Mouse (Mus musculus): Measurements from ENCODE around the gene Armc12. TPM values are rescaled to one million over a fixed set of nuclear protein-coding genes. Genes with fewer than 3 reads are reported as not detected.
A peak's percentile ranks its signal among the peaks of the same experiment; 100 is the strongest.

Armc12 gene
- total and polyA plus RNA-seq, 3 experiments: 0.33 TPM; not detected in 2

GRCm38 (mm10) chr17:28518615-28519071 lies 12.0 kb upstream of the Armc12 start:
- Histone ChIP-seq H3K4me3 (peak overlapping the region; percentile 71), H3K79me2 (replicated peaks; ENCODE audit: control insufficient read depth, insufficient read depth, low read length) (no peaks in the 10 kb centered on the region), H3K27me3 (ENCODE audit: control insufficient read depth, insufficient read depth, low read length) (no peaks in the 10 kb centered on the region), H3K36me3 (ENCODE audit: control insufficient read depth, insufficient read depth, low read length) (no peaks in the 10 kb centered on the region), H3K4me1 (ENCODE audit: control insufficient read depth, insufficient read depth, low read length) (peaks cover 23% of the 10 kb centered on the region), H3K27ac (peak overlapping the region; percentile 97), H3K9ac (ENCODE audit: low read depth, low read length) (peak overlapping the region; percentile 85)
- intact Hi-C loops (cut with DNase I): no loop called here
- 28% methylated on average over 8 of the region's 8 CpGs for WGBS
- peak; percentile 64 to 75 for DNase-seq
- TF ChIP-seq EP300 (IDR thresholded peaks at IDR 0.05; ENCODE audit: insufficient read depth, low read depth, low read length): no peak
- peak; percentile 38; the same call in 1 of the 2 replicates for TF ChIP-seq POLR2A (IDR thresholded peaks at IDR 0.05; ENCODE audit: insufficient read depth, low read depth, low read length)

GRCm38 (mm10) chr17:28519827-28520226 lies 10.8 kb upstream of the Armc12 start:
- Histone ChIP-seq H3K36me3 (ENCODE audit: control insufficient read depth, insufficient read depth, low read length) (no peaks in the 10 kb centered on the region), H3K4me1 (ENCODE audit: control insufficient read depth, insufficient read depth, low read length) (peaks cover 19% of the 10 kb centered on the region), H3K79me2 (replicated peaks; ENCODE audit: control insufficient read depth, insufficient read depth, low read length) (no peaks in the 10 kb centered on the region), H3K4me3 (no peak overlapping the region), H3K27me3 (ENCODE audit: control insufficient read depth, insufficient read depth, low read length) (no peaks in the 10 kb centered on the region), H3K9ac (ENCODE audit: low read depth, low read length) (no peak overlapping the region), H3K27ac (peak overlapping the region; percentile 9; the same call in 1 of the 2 replicates)
- intact Hi-C loops (cut with DNase I): loop anchor here (10.0 kb wide), 2 partner anchors 55 to 315 kb away; partner anchors contain the start of gene Def6
- TF ChIP-seq CTCF (IDR thresholded peaks at IDR 0.05) (peak; percentile 73), POLR2A (IDR thresholded peaks at IDR 0.05; ENCODE audit: insufficient read depth, low read depth, low read length) (no peak), EP300 (IDR thresholded peaks at IDR 0.05; ENCODE audit: insufficient read depth, low read depth, low read length) (no peak)
- WGBS: 85% methylated on average over 3 of the region's 3 CpGs
- DNase-seq: no peak

GRCm38 (mm10) chr17:28520561-28520960 lies 10.0 kb upstream of the Armc12 start:
- WGBS: 96% methylated on average over 4 of the region's 4 CpGs
- intact Hi-C loops (cut with DNase I): loop anchor here (10.0 kb wide), 2 partner anchors 56 to 316 kb away; partner anchors contain the start of gene Def6
- no peaks in the 10 kb centered on the region for H3K36me3 ChIP-seq (ENCODE audit: control insufficient read depth, insufficient read depth, low read length)
- H3K9ac ChIP-seq (ENCODE audit: low read depth, low read length): no peak overlapping the region
- no peaks in the 10 kb centered on the region for H3K27me3 ChIP-seq (ENCODE audit: control insufficient read depth, insufficient read depth, low read length)
- no peak for TF ChIP-seq CTCF (IDR thresholded peaks at IDR 0.05)
- no peak for TF ChIP-seq POLR2A (IDR thresholded peaks at IDR 0.05; ENCODE audit: insufficient read depth, low read depth, low read length)
- no peak for TF ChIP-seq EP300 (IDR thresholded peaks at IDR 0.05; ENCODE audit: insufficient read depth, low read depth, low read length)
- no peak for DNase-seq
- no peak overlapping the region for H3K27ac ChIP-seq
- no peaks in the 10 kb centered on the region for H3K79me2 ChIP-seq (replicated peaks; ENCODE audit: control insufficient read depth, insufficient read depth, low read length)
- peaks cover 15% of the 10 kb centered on the region for H3K4me1 ChIP-seq (ENCODE audit: control insufficient read depth, insufficient read depth, low read length)
- no peak overlapping the region for H3K4me3 ChIP-seq

GRCm38 (mm10) chr17:28521071-28521726 lies 9.4 kb upstream of the Armc12 start:
- Histone ChIP-seq H3K9ac (ENCODE audit: low read depth, low read length) (no peak overlapping the region), H3K4me1 (ENCODE audit: control insufficient read depth, insufficient read depth, low read length) (peaks cover 11% of the 10 kb centered on the region), H3K27ac (no peak overlapping the region), H3K4me3 (no peak overlapping the region), H3K79me2 (replicated peaks; ENCODE audit: control insufficient read depth, insufficient read depth, low read length) (no peaks in the 10 kb centered on the region), H3K36me3 (ENCODE audit: control insufficient read depth, insufficient read depth, low read length) (no peaks in the 10 kb centered on the region), H3K27me3 (ENCODE audit: control insufficient read depth, insufficient read depth, low read length) (no peaks in the 10 kb centered on the region)
- TF ChIP-seq CTCF (IDR thresholded peaks at IDR 0.05): no peak
- TF ChIP-seq EP300 (IDR thresholded peaks at IDR 0.05; ENCODE audit: insufficient read depth, low read depth, low read length): no peak
- TF ChIP-seq POLR2A (IDR thresholded peaks at IDR 0.05; ENCODE audit: insufficient read depth, low read depth, low read length): no peak
- DNase-seq: no peak
- intact Hi-C loops (cut with DNase I): loop anchor here (10.0 kb wide), 2 partner anchors 56 to 316 kb away; partner anchors contain the start of gene Def6
- WGBS: 80% methylated on average over 5 of the region's 5 CpGs

GRCm38 (mm10) chr17:28521920-28522319 lies 8.7 kb upstream of the Armc12 start:
- H3K27me3 ChIP-seq (ENCODE audit: control insufficient read depth, insufficient read depth, low read length): no peaks in the 10 kb centered on the region
- intact Hi-C loops (cut with DNase I): loop anchor here (10.0 kb wide), 2 partner anchors 57 to 317 kb away; partner anchors contain the start of gene Def6
- WGBS: 45% methylated on average over 6 of the region's 6 CpGs
- peak overlapping the region; percentile 96 for H3K27ac ChIP-seq
- H3K9ac ChIP-seq (ENCODE audit: low read depth, low read length): no peak overlapping the region
- H3K79me2 ChIP-seq (replicated peaks; ENCODE audit: control insufficient read depth, insufficient read depth, low read length): no peaks in the 10 kb centered on the region
- no peak for DNase-seq
- peaks cover 11% of the 10 kb centered on the region for H3K4me1 ChIP-seq (ENCODE audit: control insufficient read depth, insufficient read depth, low read length)
- H3K4me3 ChIP-seq: peak overlapping the region; percentile 79
- no peaks in the 10 kb centered on the region for H3K36me3 ChIP-seq (ENCODE audit: control insufficient read depth, insufficient read depth, low read length)
- TF ChIP-seq POLR2A (IDR thresholded peaks at IDR 0.05; ENCODE audit: insufficient read depth, low read depth, low read length) (no peak), EP300 (IDR thresholded peaks at IDR 0.05; ENCODE audit: insufficient read depth, low read depth, low read length) (no peak), CTCF (IDR thresholded peaks at IDR 0.05) (no peak)

All from heart, adult 2 months (tissue).